Mouse (Mus musculus): ENCODE measurements at regions not wholly inside any gene's neighbourhood (a gene's known extent, or its start where the extent isn't known, plus 50 kb on each side); places are given as distances from the start of the nearest gene placed in this dataset.

DNA sequence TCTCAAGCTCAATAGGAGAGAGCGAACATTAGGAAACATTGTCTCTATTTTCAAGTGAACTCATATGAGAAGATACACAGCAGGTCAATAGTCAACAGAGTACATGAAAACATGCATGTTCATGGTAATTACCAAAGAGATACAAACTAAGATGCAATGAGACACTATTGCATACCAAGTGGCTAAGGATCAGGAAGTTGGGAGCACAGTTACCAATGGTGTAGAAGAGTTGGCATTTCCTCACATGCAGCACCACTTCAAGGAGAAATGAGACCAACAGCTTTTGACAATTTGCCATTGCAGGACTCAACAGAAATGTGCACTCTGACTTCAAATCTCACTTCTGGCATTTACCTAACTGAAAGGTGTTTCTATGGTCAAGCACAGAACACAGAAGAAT lies 215.6 kb downstream of the 4930474N05Rik start:
- TF ChIP-seq CTCF (IDR thresholded peaks at IDR 0.05 in 2 of 3, conservative IDR thresholded peaks at IDR 0.05 in 1 of 3; ENCODE audit: control insufficient read depth in 1 of 3, insufficient read depth in 1 of 3, low read depth in 2 of 3, low read length in 3 of 3, poor library complexity in 1 of 3, severe bottlenecking in 1 of 3) (no peak), KAT2A (conservative IDR thresholded peaks at IDR 0.05; ENCODE audit: low read depth, low read length) (no peak), ZNF384 (IDR thresholded peaks at IDR 0.05; ENCODE audit: low read depth, low read length) (no peak), HCFC1 (IDR thresholded peaks at IDR 0.05; ENCODE audit: low read depth, low read length) (no peak), POLR2A (IDR thresholded peaks at IDR 0.05; ENCODE audit: control insufficient read depth in 1 of 2, insufficient read depth in 1 of 2, low read depth in 1 of 2, low read length in 2 of 2, poor library complexity in 1 of 2) (no peak), POLR2AphosphoS2 (IDR thresholded peaks at IDR 0.05; ENCODE audit: low read length) (no peak), RAD21 (IDR thresholded peaks at IDR 0.05; ENCODE audit: low read depth, low read length) (no peak), ZMIZ1 (IDR thresholded peaks at IDR 0.05; ENCODE audit: low read depth, low read length) (no peak), EP300 (IDR thresholded peaks at IDR 0.05; ENCODE audit: low read depth in 1 of 2, low read length in 2 of 2) (no peak), POLR2AphosphoS5 (IDR thresholded peaks at IDR 0.05; ENCODE audit: borderline replicate concordance, low read depth, low read length) (no peak), MAX (IDR thresholded peaks at IDR 0.05; ENCODE audit: low read length) (no peak), MXI1 (IDR thresholded peaks at IDR 0.05; ENCODE audit: low read depth, low read length) (no peak)

Measured in MEL (cell line).